Mouse (Mus musculus): ENCODE results near the gene Ank2.

DNA sequence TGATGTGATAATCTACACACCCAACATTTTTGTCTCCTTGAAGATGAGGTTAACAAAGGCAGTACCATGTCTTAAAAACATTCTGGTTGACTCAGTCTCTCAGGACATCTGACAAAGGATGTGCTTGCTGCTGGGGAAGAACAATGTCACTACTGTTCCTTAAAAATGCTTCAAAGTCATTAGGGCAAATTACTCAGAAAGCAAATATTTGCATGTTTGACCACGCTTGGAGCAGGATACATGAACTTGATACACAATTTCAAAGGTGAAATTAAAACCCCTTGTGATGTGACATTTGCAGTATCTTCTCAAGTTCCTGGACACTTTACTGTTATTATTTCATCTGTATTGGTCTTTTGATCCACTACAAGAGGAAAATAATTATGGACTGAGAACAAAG is 371.5 kb downstream of the Ank2 start:
- TF ChIP-seq CTCF (IDR thresholded peaks at IDR 0.05; ENCODE audit: low read depth, low read length) (no peak), POLR2AphosphoS5 (IDR thresholded peaks at IDR 0.05; ENCODE audit: insufficient replicate concordance, low read depth, low read length) (no peak), GATA1 (IDR thresholded peaks at IDR 0.05; ENCODE audit: borderline replicate concordance, low read length) (no peak)

All from G1E (cell line).